Mouse (Mus musculus) lung, postnatal 0 days (tissue): Measurements from ENCODE around the gene Ms4a5. TPM values are rescaled to one million over a fixed set of nuclear protein-coding genes. Genes with fewer than 3 reads are reported as not detected.
"Not testable (repeated sequence)": the region's sequence is repeated elsewhere in the genome, so short reads cannot be mapped to it uniquely, and the experiment has no call there.

Source experiments
- ATAC-seq: fragments of 200-750 bp; cut with Nextera tagmentation; 2 replicates; pipeline ENCODE4 v1.8.0; 2017; ENCODE audit warnings: moderate library complexity
- DNase-seq: peaks from one replicate; pipeline ENCODE4 v3.0.0-alpha.2; 2016; ENCODE audit warnings: low spot score
- H3K27ac ChIP-seq: fragments of 300-500 bp; sonication (generic); 2 replicates; pipeline ENCODE4 v1.5.1; 2014; ENCODE audit warnings: antibody characterized with exemption, mild to moderate bottlenecking, low read length, mixed read lengths
- H3K27me3 ChIP-seq: fragments of 300-500 bp; sonication (generic); replicated peaks from 2 replicates; pipeline ENCODE4 v1.6.1; 2014; ENCODE audit warnings: low read length, mixed read lengths; ENCODE audit not compliant: insufficient read depth
- H3K36me3 ChIP-seq: fragments of 300-500 bp; sonication (generic); 2 replicates; pipeline ENCODE4 v1.6.1; 2014; ENCODE audit warnings: low read length, mixed read lengths; ENCODE audit not compliant: insufficient read depth
- H3K4me1 ChIP-seq: fragments of 300-500 bp; sonication (generic); 2 replicates; pipeline ENCODE4 v1.6.1; 2014; ENCODE audit warnings: antibody characterized with exemption, low read depth, low read length, mixed read lengths; ENCODE audit not compliant: insufficient read depth
- H3K4me2 ChIP-seq: fragments of 300-500 bp; sonication (generic); replicated peaks from 2 replicates; pipeline ENCODE4 v1.6.1; 2014; ENCODE audit warnings: low read depth, mild to moderate bottlenecking, low read length, moderate library complexity, mixed read lengths
- H3K4me3 ChIP-seq: fragments of 300-500 bp; sonication (generic); 2 replicates; pipeline ENCODE4 v1.5.1; 2014; ENCODE audit warnings: low read depth, low read length
- H3K9ac ChIP-seq: fragments of 300-500 bp; sonication (generic); replicated peaks from 2 replicates; pipeline ENCODE4 v1.6.1; 2014; ENCODE audit warnings: low read depth, mild to moderate bottlenecking
- H3K9me3 ChIP-seq: fragments of 300-500 bp; sonication (generic); 2 replicates; pipeline ENCODE4 v1.6.1; 2016; ENCODE audit warnings: low read length, mixed read lengths
- CTCF ChIP-seq: IDR thresholded peaks from 2 replicates; pipeline ENCODE4 v1.5.1; 2016; ENCODE audit warnings: antibody characterized with exemption, mild to moderate bottlenecking
- EP300 ChIP-seq: IDR thresholded peaks from 2 replicates; pipeline ENCODE4 v1.6.1; 2016; ENCODE audit warnings: antibody characterized with exemption, mild to moderate bottlenecking, control low read depth
- WGBS: fragments of 180-500 bp; shearing (Covaris S2); extraction: QIAGEN DNeasy Blood & Tissue Kit; methylation state at CpG from one replicate; pipeline ENCODE4 v1.1.7; 2014; 5-methylcytosine and 5-hydroxymethylcytosine counted together
- polyA plus RNA-seq: library from polyadenylated mRNA; unstranded; fragments of >200 nt; fragmentation: Nextera tagmentation; extraction: Ambion mirVana; gene quantifications from 2 replicates; pipeline ENCODE4 v1.2.1, GENCODE M21; 2015

Gene Ms4a5
- polyA plus RNA-seq = not detected in 2 replicates

DNA sequence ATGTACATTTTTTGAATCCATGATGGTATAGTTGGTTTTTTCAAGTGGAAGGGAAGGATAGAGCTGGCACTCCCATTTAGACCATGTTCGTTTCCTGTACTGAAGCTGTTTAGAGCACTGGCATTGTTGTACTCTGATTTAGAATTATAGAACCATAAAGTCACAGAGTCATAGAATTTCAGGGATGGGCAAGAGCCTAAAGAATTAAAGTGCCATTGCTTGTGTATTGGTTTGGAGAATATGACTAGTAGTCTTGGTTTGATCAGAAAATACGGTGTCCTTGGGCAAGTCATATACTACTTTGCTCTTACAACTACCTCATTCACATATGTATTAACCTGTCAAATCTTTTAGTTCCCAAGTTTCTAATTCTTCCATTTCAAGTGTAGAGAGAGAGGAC is at the start of gene Ms4a5:
TSS of gene Ms4a5 (minus strand) at position 101 of the 400 bp plus-strand sequence.
- 83% methylated on average over 2 of the region's 2 CpGs for WGBS
- Histone ChIP-seq H3K27me3 (no peaks in the 10 kb centered on the region), H3K9ac (no peak within 1 kb of the TSS), H3K4me1 (no peaks in the 10 kb centered on the region), H3K4me2 (no peak within 1 kb of the TSS), H3K9me3 (no peaks in the 10 kb centered on the region), H3K36me3 (no peaks in the 10 kb centered on the region), H3K27ac (no peak within 1 kb of the TSS), H3K4me3 (no peak within 1 kb of the TSS)
- DNase-seq (no peak), ATAC-seq (no peak)
- TF ChIP-seq CTCF = no peak

DNA sequence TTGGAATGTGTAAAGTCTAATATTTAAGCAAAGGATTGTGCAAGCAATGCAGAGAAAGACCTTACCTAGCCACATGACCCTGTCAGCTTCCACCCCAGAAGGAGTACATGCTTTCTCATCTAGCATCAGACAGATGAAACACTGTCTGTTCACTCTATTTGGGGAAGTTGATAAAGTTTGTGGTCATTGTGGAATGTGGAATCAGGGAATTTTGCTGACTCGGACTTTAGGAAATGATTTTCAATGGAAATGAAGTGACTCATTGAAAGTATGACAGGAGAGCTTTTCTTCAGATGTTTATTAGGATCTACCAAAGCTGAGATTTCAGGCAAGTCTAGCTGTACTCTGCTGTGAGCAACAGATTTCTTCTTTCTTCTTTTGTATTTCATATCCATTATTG is 37.5 kb upstream of the Ms4a5 start:
- TF ChIP-seq EP300 (no peak), CTCF (no peak)
- Histone ChIP-seq H3K9ac (no peak overlapping the region), H3K9me3 (no peaks in the 10 kb centered on the region), H3K27me3 (no peaks in the 10 kb centered on the region), H3K4me3 (no peak overlapping the region), H3K27ac (no peak overlapping the region), H3K4me2 (no peak overlapping the region), H3K36me3 (no peaks in the 10 kb centered on the region), H3K4me1 (no peaks in the 10 kb centered on the region)
- DNase-seq = peak; percentile 6
- ATAC-seq = no peak
- 57% methylated on average over 1 of the region's 1 CpGs for WGBS

DNA sequence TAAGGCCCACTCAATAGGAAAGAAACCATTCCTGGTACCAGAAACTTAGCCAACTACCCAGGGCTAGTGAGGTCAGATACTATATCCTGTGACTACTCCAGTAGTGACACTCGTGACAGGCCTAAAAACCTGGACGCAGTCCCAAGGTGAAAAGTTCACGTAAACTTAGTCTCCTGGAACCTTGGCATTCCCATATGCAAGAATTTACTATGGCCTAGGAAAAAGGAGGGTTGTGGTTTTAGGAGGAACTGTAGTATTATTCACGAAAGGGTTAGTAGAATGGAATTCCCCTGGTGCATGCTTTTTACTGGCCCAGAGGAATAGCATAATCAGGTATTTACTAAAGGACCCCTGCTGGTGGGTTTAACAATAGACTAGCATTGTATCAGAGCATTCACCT is 33.1 kb upstream of the Ms4a5 start:
- no peak overlapping the region for H3K4me2 ChIP-seq
- TF ChIP-seq EP300 (no peak), CTCF (no peak)
- 82% methylated on average over 4 of the region's 4 CpGs for WGBS
- H3K4me1 ChIP-seq = no peaks in the 10 kb centered on the region
- H3K27ac ChIP-seq = no peak overlapping the region
- no peaks in the 10 kb centered on the region for H3K27me3 ChIP-seq
- ATAC-seq = no peak
- no peaks in the 10 kb centered on the region for H3K36me3 ChIP-seq
- H3K4me3 ChIP-seq = no peak overlapping the region
- DNase-seq = no peak
- no peaks in the 10 kb centered on the region for H3K9me3 ChIP-seq
- H3K9ac ChIP-seq = no peak overlapping the region

DNA sequence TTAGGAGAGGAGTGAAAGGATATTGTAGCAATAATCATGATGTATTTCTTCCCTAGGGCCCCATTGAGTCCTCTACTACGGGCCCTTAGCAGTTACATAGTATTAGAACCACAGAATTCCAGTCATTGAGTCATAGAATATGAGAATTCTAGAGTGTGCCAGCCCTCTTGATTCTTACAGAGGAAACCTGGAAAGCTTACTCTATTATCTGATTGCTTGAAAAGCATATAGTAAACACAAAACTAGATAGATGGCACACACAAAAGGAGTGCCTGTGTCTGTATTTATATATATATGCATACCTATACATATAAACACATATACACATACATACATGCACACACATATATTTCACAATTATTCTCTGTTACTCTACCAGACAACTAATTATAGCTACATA is 30.7 kb upstream of the Ms4a5 start, which contains the start of gene Ms4a14:
TSS of gene Ms4a14 (minus strand) at position 101 of the 400 bp plus-strand sequence.
- Histone ChIP-seq H3K36me3 (no peaks in the 10 kb centered on the region), H3K4me3 (no peak within 1 kb of the TSS), H3K9me3 (no peaks in the 10 kb centered on the region), H3K4me1 (no peaks in the 10 kb centered on the region), H3K9ac (no peak within 1 kb of the TSS), H3K4me2 (no peak within 1 kb of the TSS), H3K27ac (no peak within 1 kb of the TSS), H3K27me3 (no peaks in the 10 kb centered on the region)
- TF ChIP-seq EP300 = no peak
- DNase-seq = no peak
- ATAC-seq = no peak
- WGBS = 44% methylated on average over 1 of the region's 1 CpGs

DNA sequence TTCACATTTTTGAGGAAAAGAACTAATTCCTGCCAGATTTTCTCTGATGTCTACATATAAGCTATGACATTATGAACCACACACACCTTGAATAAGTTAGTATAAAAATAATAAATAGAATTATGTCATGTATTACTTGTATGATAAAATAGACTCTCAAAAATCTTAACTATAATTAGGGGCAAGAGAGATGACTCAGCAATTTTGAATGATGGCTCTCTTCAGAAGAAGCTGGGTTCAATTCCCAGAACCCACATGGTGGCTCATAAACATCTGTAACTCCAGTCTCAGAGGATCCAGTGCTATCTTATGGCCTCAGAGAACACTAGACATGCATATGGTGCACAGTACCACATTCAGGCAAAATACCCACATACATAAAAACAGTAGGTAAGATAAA is 25.2 kb upstream of the Ms4a5 start:
- H3K4me2 ChIP-seq = no peak overlapping the region
- no peak overlapping the region for H3K9ac ChIP-seq
- no peak for TF ChIP-seq CTCF
- TF ChIP-seq EP300 = no peak
- no peaks in the 10 kb centered on the region for H3K36me3 ChIP-seq
- H3K27me3 ChIP-seq = no peaks in the 10 kb centered on the region
- ATAC-seq (no peak), DNase-seq (no peak)
- no peaks in the 10 kb centered on the region for H3K9me3 ChIP-seq
- no peak overlapping the region for H3K27ac ChIP-seq
- H3K4me1 ChIP-seq = no peaks in the 10 kb centered on the region
- no peak overlapping the region for H3K4me3 ChIP-seq

DNA sequence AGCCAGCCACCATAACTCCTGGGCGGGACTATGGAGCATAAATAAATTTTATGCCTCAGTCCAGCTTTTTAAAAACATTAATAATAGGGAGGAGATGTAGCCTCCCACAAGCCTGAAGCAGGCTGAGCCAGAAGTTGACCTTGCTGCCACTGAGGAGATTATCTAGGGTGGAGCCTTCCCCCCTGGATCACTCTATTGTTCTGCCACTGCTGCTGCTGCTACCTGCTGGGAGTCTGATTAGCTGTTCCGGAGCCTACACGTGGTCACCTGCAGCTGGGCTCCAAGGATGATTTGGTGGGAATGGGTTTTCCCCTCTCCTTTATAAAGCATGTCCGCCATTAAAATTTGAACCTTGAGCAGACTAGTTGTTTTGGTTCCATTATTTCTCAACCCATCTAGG is 15.9 kb upstream of the Ms4a5 start:
- H3K9ac ChIP-seq, H3K4me3 ChIP-seq, H3K27ac ChIP-seq, H3K4me1 ChIP-seq, H3K36me3 ChIP-seq, ATAC-seq, H3K9me3 ChIP-seq, H3K27me3 ChIP-seq, DNase-seq, H3K4me2 ChIP-seq: not testable (repeated sequence)
- 55% methylated on average over 4 of the region's 4 CpGs for WGBS

DNA sequence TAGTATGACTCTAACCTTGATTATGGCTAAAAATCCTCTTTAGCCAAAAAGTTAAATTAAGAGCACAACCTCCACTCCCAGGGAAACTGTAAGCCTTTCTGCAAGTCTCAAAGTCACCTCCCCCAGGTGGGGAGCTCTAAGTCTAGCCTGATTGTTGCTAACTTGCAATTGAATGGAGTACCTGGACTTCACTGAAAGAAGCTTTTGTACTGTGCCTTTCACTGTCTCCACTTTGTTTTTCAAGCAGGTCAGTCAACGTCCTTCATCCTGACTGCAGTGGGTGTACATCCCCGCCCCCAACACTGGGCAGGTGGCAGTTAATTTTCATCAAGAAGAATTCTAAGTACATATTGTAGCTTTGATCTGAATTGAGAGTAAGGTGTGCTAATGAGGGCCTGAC is 15.3 kb upstream of the Ms4a5 start:
- no peak for ATAC-seq
- 41% methylated on average over 2 of the region's 2 CpGs for WGBS
- H3K4me3 ChIP-seq = no peak overlapping the region

DNA sequence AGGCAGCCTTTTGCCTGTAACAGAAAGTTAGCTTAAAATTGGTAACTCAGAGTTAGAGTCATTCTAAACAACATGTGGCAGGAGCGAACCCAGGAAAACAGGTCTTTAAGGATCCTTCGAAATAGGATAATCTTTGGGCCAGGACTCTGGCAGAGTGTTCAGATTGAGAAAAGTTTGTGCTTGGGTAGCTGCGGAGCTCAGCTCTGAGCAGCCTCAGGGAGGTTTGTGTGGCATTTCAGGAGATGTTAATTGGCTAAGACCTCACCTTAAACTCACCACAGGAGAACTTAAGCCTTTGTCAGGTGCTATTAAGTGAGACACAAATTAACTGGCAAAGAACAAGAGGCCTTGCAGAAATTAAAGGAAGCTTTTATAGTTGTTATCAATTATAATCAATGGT is 9.9 kb upstream of the Ms4a5 start:
- Histone ChIP-seq H3K4me2 (peak overlapping the region; percentile 52; the same call in 1 of the 2 replicates), H3K4me3 (peak overlapping the region; percentile 31; the same call in 1 of the 2 replicates)
- WGBS = 10% methylated on average over 3 of the region's 3 CpGs
- not testable (repeated sequence) for H3K27ac ChIP-seq, H3K4me1 ChIP-seq, DNase-seq, H3K27me3 ChIP-seq, H3K36me3 ChIP-seq, ATAC-seq, H3K9ac ChIP-seq, H3K9me3 ChIP-seq

More for the DNA sequence above, 15.3 kb upstream of the Ms4a5 start:
- Histone ChIP-seq H3K9me3 (no peaks in the 10 kb centered on the region), H3K4me2 (no peak overlapping the region), H3K4me1 (no peaks in the 10 kb centered on the region), H3K36me3 (no peaks in the 10 kb centered on the region), H3K27ac (no peak overlapping the region), H3K9ac (no peak overlapping the region), H3K27me3 (no peaks in the 10 kb centered on the region)
- DNase-seq = no peak
- TF ChIP-seq CTCF (no peak), EP300 (no peak)
